Mouse (Mus musculus): Measurements from ENCODE around the gene AI467606.

AI467606 gene

GRCm38 (mm10) chr7:127093914-127094313, 2.8 kb downstream of the AI467606 start:
- DNase-seq (ENCODE audit: extremely low read depth, low read depth) = no peak

- no peak for DNase-seq (ENCODE audit: extremely low read depth, low read depth)
Observed at GRCm38 (mm10) chr7:127096456-127096855, 5.3 kb downstream of the AI467606 start.

GRCm38 (mm10) chr7:127098521-127098920, 7.4 kb downstream of the AI467606 start:
- DNase-seq (ENCODE audit: extremely low read depth, low read depth) = no peak

GRCm38 (mm10) chr7:127098950-127099349, 7.8 kb downstream of the AI467606 start:
- no peak for DNase-seq (ENCODE audit: extremely low read depth, low read depth)

- DNase-seq (ENCODE audit: extremely low read depth, low read depth) = no peak
Observed at GRCm38 (mm10) chr7:127099528-127099927, 8.4 kb downstream of the AI467606 start.

GRCm38 (mm10) chr7:127101451-127102016, 10.4 kb downstream of the AI467606 start:
- DNase-seq (ENCODE audit: extremely low read depth, low read depth) = no peak

- DNase-seq (ENCODE audit: extremely low read depth, low read depth) = no peak
Observed at GRCm38 (mm10) chr7:127102148-127102547, 11.0 kb downstream of the AI467606 start.

- DNase-seq (ENCODE audit: extremely low read depth, low read depth) = no peak
Observed at GRCm38 (mm10) chr7:127103960-127104359, 12.8 kb downstream of the AI467606 start.

- peak; percentile 75 for DNase-seq (ENCODE audit: extremely low read depth, low read depth)
Observed at GRCm38 (mm10) chr7:127104560-127105332, 13.6 kb downstream of the AI467606 start.

- DNase-seq (ENCODE audit: extremely low read depth, low read depth) = no peak
Observed at GRCm38 (mm10) chr7:127105551-127105950, 14.4 kb downstream of the AI467606 start.

GRCm38 (mm10) chr7:127110239-127111007, 19.3 kb downstream of the AI467606 start:
- no peak for DNase-seq (ENCODE audit: extremely low read depth, low read depth)

- no peak for DNase-seq (ENCODE audit: extremely low read depth, low read depth)
Observed at GRCm38 (mm10) chr7:127111461-127111860, 20.3 kb downstream of the AI467606 start.

GRCm38 (mm10) chr7:127112251-127112841, 21.2 kb downstream of the AI467606 start:
- DNase-seq (ENCODE audit: extremely low read depth, low read depth) = no peak

GRCm38 (mm10) chr7:127112921-127113597, 21.9 kb downstream of the AI467606 start:
- DNase-seq (ENCODE audit: extremely low read depth, low read depth) = no peak

GRCm38 (mm10) chr7:127113614-127114259, 22.6 kb downstream of the AI467606 start:
- no peak for DNase-seq (ENCODE audit: extremely low read depth, low read depth)

GRCm38 (mm10) chr7:127114920-127115319, 23.8 kb downstream of the AI467606 start:
- DNase-seq (ENCODE audit: extremely low read depth, low read depth) = no peak

GRCm38 (mm10) chr7:127116331-127116935, 25.3 kb downstream of the AI467606 start:
- no peak for DNase-seq (ENCODE audit: extremely low read depth, low read depth)

GRCm38 (mm10) chr7:127117948-127118347, 26.8 kb downstream of the AI467606 start:
- no peak for DNase-seq (ENCODE audit: extremely low read depth, low read depth)

- DNase-seq (ENCODE audit: extremely low read depth, low read depth) = no peak
Observed at GRCm38 (mm10) chr7:127118671-127119445, 27.7 kb downstream of the AI467606 start.
